Mouse (Mus musculus) kidney, postnatal 0 days (tissue): ENCODE measurements around the gene Lrp6. TPM values are rescaled to one million over a fixed set of nuclear protein-coding genes. Genes with fewer than 3 reads are reported as not detected.

Experiments
- ATAC-seq: fragments of 200-750 bp; cut with Nextera tagmentation; replicated peaks from 2 replicates; pipeline ENCODE4 v1.8.0; 2017; ENCODE audit warnings: low read depth, moderate number of reproducible peaks, moderate TSS enrichment, moderate library complexity; ENCODE audit not compliant: low FRiP score
- DNase-seq: peaks from one replicate; pipeline ENCODE4 v3.0.0-alpha.2; 2016; ENCODE audit warnings: low spot score
- H3K27ac ChIP-seq: fragments of 300-500 bp; sonication (generic); 2 replicates; pipeline ENCODE4 v1.5.1; 2014; ENCODE audit warnings: mild to moderate bottlenecking
- H3K27me3 ChIP-seq: fragments of 300-500 bp; sonication (generic); 2 replicates; pipeline ENCODE4 v1.6.1; 2014; ENCODE audit warnings: low read length, mixed read lengths; ENCODE audit not compliant: insufficient read depth
- H3K36me3 ChIP-seq: fragments of 300-500 bp; sonication (generic); 2 replicates; pipeline ENCODE4 v1.6.1; 2014; ENCODE audit warnings: low read length, mixed read lengths; ENCODE audit not compliant: insufficient read depth
- H3K4me1 ChIP-seq: fragments of 300-500 bp; sonication (generic); replicated peaks from 2 replicates; pipeline ENCODE4 v1.6.1; 2014; ENCODE audit warnings: antibody characterized with exemption, low read length, mixed read lengths; ENCODE audit not compliant: insufficient read depth
- H3K4me2 ChIP-seq: fragments of 300-500 bp; sonication (generic); 2 replicates; pipeline ENCODE4 v1.6.1; 2014; ENCODE audit warnings: mild to moderate bottlenecking, low read length, moderate library complexity, mixed read lengths
- H3K4me3 ChIP-seq: fragments of 300-500 bp; sonication (generic); replicated peaks from 2 replicates; pipeline ENCODE4 v1.5.1; 2014; ENCODE audit warnings: low read depth, low read length
- H3K9ac ChIP-seq: fragments of 300-500 bp; sonication (generic); 2 replicates; pipeline ENCODE4 v1.6.1; 2014; ENCODE audit warnings: low read depth, low read length
- H3K9me3 ChIP-seq: fragments of 300-500 bp; sonication (generic); replicated peaks from 2 replicates; pipeline ENCODE4 v1.6.1; 2016; ENCODE audit warnings: low read length, inconsistent platforms, mixed read lengths
- CTCF ChIP-seq: IDR thresholded peaks from 2 replicates; pipeline ENCODE4 v1.5.1; 2016; ENCODE audit warnings: antibody characterized with exemption, low read depth, mild to moderate bottlenecking, moderate library complexity
- WGBS: fragments of 180-500 bp; shearing (Covaris S2); extraction: QIAGEN DNeasy Blood & Tissue Kit; methylation state at CpG from one replicate; pipeline ENCODE4 v1.1.7; 2014; 5-methylcytosine and 5-hydroxymethylcytosine counted together
- polyA plus RNA-seq: library from polyadenylated mRNA; unstranded; fragments of >200 nt; fragmentation: Nextera tagmentation; extraction: Ambion mirVana; gene quantifications from 2 replicates; pipeline ENCODE4 v1.2.1, GENCODE M21; 2015

Gene Lrp6
- polyA plus RNA-seq, 1 experiment from 2014 or later = 35.3 TPM

- Histone ChIP-seq H3K27ac (no peak overlapping the region), H3K9me3 (no peaks in the 10 kb centered on the region), H3K9ac (no peak overlapping the region), H3K27me3 (no peaks in the 10 kb centered on the region), H3K4me1 (0 out of 2 replicates have a peak, but pooled peaks cover 8% of the 10 kb centered on the region), H3K4me2 (no peak overlapping the region), H3K36me3 (peaks cover 3% of the 10 kb centered on the region; the same call in 1 of the 2 replicates), H3K4me3 (no peak overlapping the region)
- WGBS = 43% methylated on average over 3 of the region's 3 CpGs
- DNase-seq = peak; percentile 70
- no peak for TF ChIP-seq CTCF
- ATAC-seq = no peak
Measured at GRCm38 (mm10) chr6:134513896-134514510, 52.8 kb downstream of the Lrp6 start.

GRCm38 (mm10) chr6:134513011-134513410, 53.8 kb downstream of the Lrp6 start:
- Histone ChIP-seq H3K9me3 (no peaks in the 10 kb centered on the region), H3K27me3 (no peaks in the 10 kb centered on the region), H3K36me3 (peaks cover 3% of the 10 kb centered on the region; the same call in 1 of the 2 replicates), H3K4me1 (0 out of 2 replicates have a peak, but pooled peaks cover 8% of the 10 kb centered on the region), H3K27ac (no peak overlapping the region), H3K4me2 (no peak overlapping the region), H3K9ac (no peak overlapping the region), H3K4me3 (no peak overlapping the region)
- no peak for TF ChIP-seq CTCF
- no peak for DNase-seq
- WGBS = 64% methylated on average over 6 of the region's 6 CpGs
- no peak for ATAC-seq

GRCm38 (mm10) chr6:134512478-134512877, 54.3 kb downstream of the Lrp6 start:
- H3K4me3 ChIP-seq = no peak overlapping the region
- H3K27me3 ChIP-seq = no peaks in the 10 kb centered on the region
- DNase-seq (no peak), ATAC-seq (no peak)
- 56% methylated on average over 2 of the region's 2 CpGs for WGBS
- 0 out of 2 replicates have a peak, but pooled peaks cover 8% of the 10 kb centered on the region for H3K4me1 ChIP-seq
- H3K9ac ChIP-seq = no peak overlapping the region
- TF ChIP-seq CTCF = no peak
- H3K36me3 ChIP-seq = peaks cover 3% of the 10 kb centered on the region; the same call in 1 of the 2 replicates
- H3K27ac ChIP-seq = no peak overlapping the region
- H3K4me2 ChIP-seq = no peak overlapping the region
- H3K9me3 ChIP-seq = no peaks in the 10 kb centered on the region

GRCm38 (mm10) chr6:134511118-134511517, 55.6 kb downstream of the Lrp6 start:
- DNase-seq (no peak), ATAC-seq (no peak)
- Histone ChIP-seq H3K9ac (no peak overlapping the region), H3K4me1 (0 out of 2 replicates have a peak, but pooled peaks cover 8% of the 10 kb centered on the region), H3K4me2 (no peak overlapping the region), H3K4me3 (no peak overlapping the region), H3K9me3 (no peaks in the 10 kb centered on the region), H3K27me3 (no peaks in the 10 kb centered on the region), H3K27ac (no peak overlapping the region), H3K36me3 (peaks cover 16% of the 10 kb centered on the region)
- TF ChIP-seq CTCF = no peak

GRCm38 (mm10) chr6:134510280-134510679, 56.5 kb downstream of the Lrp6 start:
- WGBS = 35% methylated on average over 2 of the region's 2 CpGs
- Histone ChIP-seq H3K4me1 (0 out of 2 replicates have a peak, but pooled peaks cover 8% of the 10 kb centered on the region), H3K27me3 (no peaks in the 10 kb centered on the region), H3K9ac (no peak overlapping the region), H3K4me3 (no peak overlapping the region), H3K4me2 (peak overlapping the region; percentile 42; the same call in 1 of the 2 replicates), H3K27ac (peak overlapping the region; percentile 62), H3K9me3 (no peaks in the 10 kb centered on the region), H3K36me3 (peaks cover 17% of the 10 kb centered on the region)
- no peak for DNase-seq
- no peak for ATAC-seq
- no peak for TF ChIP-seq CTCF

GRCm38 (mm10) chr6:134509731-134510226, 57.0 kb downstream of the Lrp6 start:
- H3K4me1 ChIP-seq = 0 out of 2 replicates have a peak, but pooled peaks cover 8% of the 10 kb centered on the region
- H3K9ac ChIP-seq = no peak overlapping the region
- H3K27ac ChIP-seq = peak overlapping the region; percentile 62
- no peaks in the 10 kb centered on the region for H3K9me3 ChIP-seq
- 25% methylated on average over 10 of the region's 10 CpGs for WGBS
- DNase-seq (peak; percentile 75), ATAC-seq (peak; percentile 66)
- TF ChIP-seq CTCF = no peak; the same call in 1 of the 2 replicates
- H3K27me3 ChIP-seq = no peaks in the 10 kb centered on the region
- peak overlapping the region; percentile 18 for H3K4me3 ChIP-seq
- peaks cover 17% of the 10 kb centered on the region for H3K36me3 ChIP-seq
- peak overlapping the region; percentile 42 for H3K4me2 ChIP-seq
